Mouse (Mus musculus) kidney, embryonic 14.5 days (tissue): ENCODE measurements around the gene Kcnq1. TPM values are rescaled to one million over a fixed set of nuclear protein-coding genes. Genes with fewer than 3 reads are reported as not detected.

ENCODE experiments used
- ATAC-seq: fragments of 200-750 bp; cut with Nextera tagmentation; 2 replicates; pipeline ENCODE4 v1.8.0; 2017; ENCODE audit warnings: moderate number of reproducible peaks, mild to moderate bottlenecking, moderate TSS enrichment, moderate library complexity; ENCODE audit not compliant: low FRiP score, low TSS enrichment
- H3K27ac ChIP-seq: fragments of 300-500 bp; sonication (generic); 2 replicates; pipeline ENCODE4 v1.5.1; 2014; ENCODE audit warnings: low read depth, mild to moderate bottlenecking, low read length, moderate library complexity, mixed read lengths
- H3K27me3 ChIP-seq: fragments of 300-500 bp; sonication (generic); 2 replicates; pipeline ENCODE4 v1.6.1; 2014; ENCODE audit warnings: mild to moderate bottlenecking, low read length; ENCODE audit not compliant: control insufficient read depth, insufficient read depth
- H3K36me3 ChIP-seq: fragments of 300-500 bp; sonication (generic); 2 replicates; pipeline ENCODE4 v1.6.1; 2014; ENCODE audit warnings: low read length, mixed read lengths; ENCODE audit not compliant: control insufficient read depth, insufficient read depth
- H3K4me1 ChIP-seq: fragments of 300-500 bp; sonication (generic); 2 replicates; pipeline ENCODE4 v1.6.1; 2014; ENCODE audit warnings: low read length, mixed read lengths; ENCODE audit not compliant: control insufficient read depth, insufficient read depth
- H3K4me2 ChIP-seq: fragments of 300-500 bp; sonication (generic); replicated peaks from 2 replicates; pipeline ENCODE4 v1.6.1; 2014; ENCODE audit warnings: low read depth, mild to moderate bottlenecking, low read length
- H3K4me3 ChIP-seq: fragments of 300-500 bp; sonication (generic); 2 replicates; pipeline ENCODE4 v1.5.1; 2014; ENCODE audit warnings: mild to moderate bottlenecking, low read length
- H3K9ac ChIP-seq: fragments of 300-500 bp; sonication (generic); 2 replicates; pipeline ENCODE4 v1.6.1; 2014; ENCODE audit warnings: low read depth, mild to moderate bottlenecking, low read length, moderate library complexity
- H3K9me3 ChIP-seq: fragments of 300-500 bp; sonication (generic); 2 replicates; pipeline ENCODE4 v1.6.1; 2016; ENCODE audit warnings: low read length; ENCODE audit not compliant: control insufficient read depth
- WGBS: fragments of 180-500 bp; shearing (Covaris S2); extraction: QIAGEN DNeasy Blood & Tissue Kit; methylation state at CpG from one replicate; pipeline ENCODE4 v1.1.7; 2014; 5-methylcytosine and 5-hydroxymethylcytosine counted together
- polyA plus RNA-seq: library from polyadenylated mRNA; unstranded; fragments of >200 nt; fragmentation: Nextera tagmentation; extraction: Ambion mirVana; gene quantifications from 2 replicates; pipeline ENCODE4 v1.2.1, GENCODE M21; 2014

The Kcnq1 gene
- polyA plus RNA-seq, 1 experiment from 2014 or later = 5.4 TPM

DNA sequence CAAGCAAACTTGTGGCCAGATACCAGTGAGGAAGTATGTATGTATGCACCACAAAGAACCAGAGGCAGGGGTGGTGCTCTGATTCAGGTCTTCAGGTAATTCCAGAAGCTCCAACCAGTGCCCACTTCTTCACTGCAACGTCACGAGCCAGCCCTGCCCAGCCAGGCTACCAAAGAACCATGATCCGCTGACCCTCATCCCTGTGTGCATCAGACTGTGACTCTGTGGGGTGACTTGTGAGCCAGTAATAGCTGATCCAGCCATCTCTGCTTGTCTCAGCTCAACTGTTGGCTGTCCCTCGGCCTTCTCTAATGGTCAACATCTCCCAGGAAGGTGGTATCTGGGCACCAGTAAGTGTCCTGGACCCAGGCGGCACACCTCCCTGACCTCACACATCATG lies 197.4 kb downstream of the Kcnq1 start:
- Histone ChIP-seq H3K4me3 (no peak overlapping the region), H3K27ac (no peak overlapping the region), H3K4me2 (no peak overlapping the region), H3K9ac (no peak overlapping the region), H3K4me1 (peaks cover 21% of the 10 kb centered on the region; the same call in 1 of the 2 replicates), H3K9me3 (no peaks in the 10 kb centered on the region), H3K36me3 (no peaks in the 10 kb centered on the region), H3K27me3 (no peaks in the 10 kb centered on the region)
- ATAC-seq = no peak
- 80% methylated on average over 5 of the region's 5 CpGs for WGBS

- H3K9me3 ChIP-seq = no peaks in the 10 kb centered on the region
- no peak overlapping the region for H3K4me2 ChIP-seq
- no peak overlapping the region; the same call in 1 of the 2 replicates for H3K9ac ChIP-seq
- WGBS = 22% methylated on average over 10 of the region's 10 CpGs
- no peaks in the 10 kb centered on the region for H3K36me3 ChIP-seq
- H3K4me1 ChIP-seq = peaks cover 18% of the 10 kb centered on the region
- peak overlapping the region; percentile 4; the same call in 1 of the 2 replicates for H3K27ac ChIP-seq
- no peak overlapping the region for H3K4me3 ChIP-seq
- ATAC-seq = peak; percentile 76
- H3K27me3 ChIP-seq = no peaks in the 10 kb centered on the region
These were observed 199.6 kb downstream of the Kcnq1 start for GRCm38 (mm10) chr7:143305808-143306207.

GRCm38 (mm10) chr7:143308001-143308400 lies 201.8 kb downstream of the Kcnq1 start:
- Histone ChIP-seq H3K27ac (no peak overlapping the region), H3K4me2 (no peak overlapping the region), H3K27me3 (no peaks in the 10 kb centered on the region), H3K36me3 (no peaks in the 10 kb centered on the region), H3K4me3 (no peak overlapping the region), H3K9ac (no peak overlapping the region), H3K9me3 (no peaks in the 10 kb centered on the region), H3K4me1 (peaks cover 23% of the 10 kb centered on the region)
- 93% methylated on average over 1 of the region's 1 CpGs for WGBS
- ATAC-seq = no peak

- Histone ChIP-seq H3K27me3 (no peaks in the 10 kb centered on the region), H3K27ac (peak overlapping the region; percentile 51; the same call in 1 of the 2 replicates), H3K4me2 (no peak overlapping the region), H3K36me3 (no peaks in the 10 kb centered on the region), H3K9ac (no peak overlapping the region), H3K9me3 (no peaks in the 10 kb centered on the region), H3K4me1 (peaks cover 20% of the 10 kb centered on the region), H3K4me3 (no peak overlapping the region)
- WGBS = 51% methylated on average over 3 of the region's 3 CpGs
- no peak for ATAC-seq
These were observed 204.1 kb downstream of the Kcnq1 start for GRCm38 (mm10) chr7:143310311-143310710.

DNA sequence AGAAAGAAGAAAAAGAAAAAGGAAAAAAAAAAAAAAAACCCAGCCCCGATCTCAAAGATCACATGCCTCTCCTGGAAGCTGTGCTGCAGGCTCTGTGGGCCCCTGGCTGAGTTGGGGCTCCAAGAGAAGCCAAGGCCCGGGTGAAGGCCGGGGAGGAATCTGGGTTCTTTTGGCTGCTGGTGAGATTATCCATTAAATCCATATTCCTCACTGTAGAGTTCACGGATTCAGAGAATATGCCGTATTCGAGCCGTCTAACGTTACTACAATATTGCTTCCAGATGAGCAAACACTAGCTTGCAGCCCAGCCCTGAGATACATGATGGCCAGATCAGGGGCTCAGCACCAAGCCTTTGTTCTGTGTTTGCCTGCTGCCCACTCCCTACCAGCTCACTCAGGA lies 204.7 kb downstream of the Kcnq1 start:
- 66% methylated on average over 8 of the region's 8 CpGs for WGBS
- peak overlapping the region; percentile 51; the same call in 1 of the 2 replicates for H3K27ac ChIP-seq
- no peak overlapping the region for H3K4me2 ChIP-seq
- ATAC-seq = no peak
- no peaks in the 10 kb centered on the region for H3K9me3 ChIP-seq
- H3K9ac ChIP-seq = no peak overlapping the region; the same call in 1 of the 2 replicates
- H3K4me3 ChIP-seq = no peak overlapping the region
- no peaks in the 10 kb centered on the region for H3K36me3 ChIP-seq
- peaks cover 15% of the 10 kb centered on the region for H3K4me1 ChIP-seq
- H3K27me3 ChIP-seq = no peaks in the 10 kb centered on the region

GRCm38 (mm10) chr7:143311471-143311870 lies 205.3 kb downstream of the Kcnq1 start:
- H3K9ac ChIP-seq = no peak overlapping the region
- H3K27ac ChIP-seq = no peak overlapping the region; the same call in 1 of the 2 replicates
- WGBS = 94% methylated on average over 7 of the region's 7 CpGs
- no peak overlapping the region for H3K4me3 ChIP-seq
- no peaks in the 10 kb centered on the region for H3K36me3 ChIP-seq
- H3K4me1 ChIP-seq = peaks cover 12% of the 10 kb centered on the region
- no peaks in the 10 kb centered on the region for H3K9me3 ChIP-seq
- no peak overlapping the region for H3K4me2 ChIP-seq
- no peak for ATAC-seq
- no peaks in the 10 kb centered on the region for H3K27me3 ChIP-seq

- Histone ChIP-seq H3K27ac (no peak overlapping the region), H3K9ac (no peak overlapping the region), H3K9me3 (no peaks in the 10 kb centered on the region), H3K36me3 (no peaks in the 10 kb centered on the region), H3K4me1 (peaks cover 19% of the 10 kb centered on the region), H3K4me3 (no peak overlapping the region), H3K27me3 (no peaks in the 10 kb centered on the region), H3K4me2 (no peak overlapping the region)
- ATAC-seq = no peak
- WGBS = 71% methylated on average over 11 of the region's 11 CpGs
These were observed 207.6 kb downstream of the Kcnq1 start for GRCm38 (mm10) chr7:143313572-143314319.

DNA sequence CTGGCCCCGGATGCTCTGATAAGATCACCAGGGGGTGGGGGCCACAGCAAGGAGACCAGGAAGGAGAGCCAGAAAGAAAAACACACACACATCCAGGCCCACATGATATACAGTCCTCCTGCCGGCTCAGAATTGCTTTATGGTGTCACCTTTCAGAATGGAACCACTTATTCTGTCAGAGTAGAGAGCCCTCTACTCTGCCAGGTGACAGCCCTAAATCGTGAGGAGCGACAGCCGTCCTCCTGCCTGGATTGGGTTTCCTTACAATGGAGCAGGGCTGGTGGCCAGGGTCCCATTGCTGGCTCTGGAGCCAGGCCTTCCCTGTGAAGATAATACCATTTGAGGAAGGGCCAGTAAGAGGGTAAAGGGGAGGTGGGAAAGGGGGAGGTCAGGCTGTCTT lies 212.3 kb downstream of the Kcnq1 start:
- 7% methylated on average over 5 of the region's 5 CpGs for WGBS
- Histone ChIP-seq H3K9ac (no peak overlapping the region), H3K4me1 (peaks cover 29% of the 10 kb centered on the region), H3K27ac (no peak overlapping the region), H3K9me3 (no peaks in the 10 kb centered on the region), H3K4me2 (no peak overlapping the region), H3K36me3 (no peaks in the 10 kb centered on the region), H3K4me3 (no peak overlapping the region), H3K27me3 (no peaks in the 10 kb centered on the region)
- peak; percentile 76 for ATAC-seq

- H3K36me3 ChIP-seq = no peaks in the 10 kb centered on the region
- 16% methylated on average over 8 of the region's 8 CpGs for WGBS
- peak overlapping the region; percentile 62; the same call in 1 of the 2 replicates for H3K27ac ChIP-seq
- H3K4me1 ChIP-seq = peaks cover 29% of the 10 kb centered on the region
- ATAC-seq = peak; percentile 59; the same call in 1 of the 2 replicates
- no peak overlapping the region for H3K4me3 ChIP-seq
- no peaks in the 10 kb centered on the region for H3K9me3 ChIP-seq
- no peaks in the 10 kb centered on the region for H3K27me3 ChIP-seq
- no peak overlapping the region for H3K4me2 ChIP-seq
- H3K9ac ChIP-seq = no peak overlapping the region
These were observed 214.2 kb downstream of the Kcnq1 start for GRCm38 (mm10) chr7:143320367-143320766.
